Mouse (Mus musculus) CD8-positive naive resting alpha-beta T cell, adult 57 days (primary cell): ENCODE results near the gene Tcp10b. TPM values are rescaled to one million over a fixed set of nuclear protein-coding genes. Genes with fewer than 3 reads are reported as not detected.

ENCODE experiments used
- total RNA-seq: library from RNA; stranded (reverse); gene quantifications from one replicate; pipeline ENCODE4 v1.2.4, GENCODE M21; 2023

The Tcp10b gene
- not detected for total RNA-seq

GRCm38 (mm10) chr17:13060804-13061203 is at the start of gene Tcp10b:
Tcp10b (plus strand) TSS chr17:13061104.

GRCm38 (mm10) chr17:13052124-13052813 is 8.6 kb upstream of the Tcp10b start, which contains the start of gene Gpr31b:
Gpr31b (minus strand) TSS chr17:13052296.

GRCm38 (mm10) chr17:13131710-13132109 is 70.8 kb downstream of the Tcp10b start, which contains the start of gene Unc93a:
Unc93a (minus strand) TSS chr17:13131810.

Other genes with a start within 250 kb of the Tcp10b start
- not detected for gene Mas1, start 193.0 kb upstream of the Tcp10b start, total RNA-seq
- not detected for gene Mrgprh, start 185.1 kb upstream of the Tcp10b start, total RNA-seq
- 2.1 TPM for gene Pnldc1, start 150.9 kb upstream of the Tcp10b start, total RNA-seq
- 197 TPM for gene Tcp1, start 145.4 kb upstream of the Tcp10b start, total RNA-seq
- 37.7 TPM for gene Mrpl18, start 144.8 kb upstream of the Tcp10b start, total RNA-seq
- 1.3 TPM for gene Acat3, start 120.5 kb upstream of the Tcp10b start, total RNA-seq
- gene Acat2, start 100.4 kb upstream of the Tcp10b start, total RNA-seq, result 19.6 TPM
- gene Wtap, start 66.9 kb upstream of the Tcp10b start, total RNA-seq, result 85.8 TPM
- 55.1 TPM for gene Sod2, start 54.3 kb upstream of the Tcp10b start, total RNA-seq
- 0.52 TPM for gene Gpr31b, start 8.8 kb upstream of the Tcp10b start, total RNA-seq
- gene Unc93a, start 70.7 kb downstream of the Tcp10b start, total RNA-seq, result not detected
- gene Smok2a, start 160.1 kb downstream of the Tcp10b start, total RNA-seq, result not detected
- not detected for gene Smok2b, start 169.2 kb downstream of the Tcp10b start, total RNA-seq